8 mouse cellular contexts compared by ENCODE assay signal in genomic region chr16:35110410-35111142, GRCm38 (mm10). TPM values are rescaled to one million over a fixed set of nuclear protein-coding genes. Genes with fewer than 3 reads are reported as not detected.
DNase-seq lines count a peak whose midpoint lies in the region; ATAC-seq and TF ChIP-seq lines count a peak whose summit lies in the region.

No protein-coding gene starts in this region.

- H3K27ac ChIP-seq in embryonic facial prominence, embryonic 10.5 days (replicated peaks) = no peak overlapping the region
- no peak overlapping the region for H3K27ac ChIP-seq in kidney, adult 2 months (ENCODE audit: insufficient read depth, low read depth, low read length)
- no peak overlapping the region for H3K27ac ChIP-seq in limb, embryonic 11.5 days (replicated peaks; ENCODE audit: low read depth, low read length)

- no peak overlapping the region for H3K9ac ChIP-seq in limb, embryonic 11.5 days (ENCODE audit: low read length)

- peak; percentile 69 for DNase-seq in CD4-positive, CD25-positive, alpha-beta regulatory T cell, adult 2 months (ENCODE audit: low read depth, low spot score)
- DNase-seq in embryonic facial prominence, embryonic 10.5 days (ENCODE audit: low spot score) = peak; percentile 94
- peak; percentile 76 to 94 for DNase-seq in heart, adult 18-20 months
- peak; percentile 79 for DNase-seq in kidney, adult 2 months
- DNase-seq in limb, embryonic 11.5 days (ENCODE audit: low spot score) = peak; percentile 98
- peak; percentile 4 to 12 for DNase-seq in monocyte, adult 2 months (ENCODE audit: low read depth in 1 of 2, low spot score in 2 of 2)
- peak; percentile 27 to 37 for DNase-seq in spleen, postnatal 36 days (ENCODE audit: low spot score in 2 of 2)

- H3K4me2 ChIP-seq in limb, embryonic 11.5 days (ENCODE audit: low read depth, severe bottlenecking) = no peak overlapping the region

- no peaks in the 10 kb centered on the region for H3K27me3 ChIP-seq in embryonic facial prominence, embryonic 10.5 days (replicated peaks; ENCODE audit: low read depth, poor library complexity, severe bottlenecking)
- no peaks in the 10 kb centered on the region for H3K27me3 ChIP-seq in kidney, adult 2 months (replicated peaks; ENCODE audit: control insufficient read depth, insufficient read depth, low read length)
- no peaks in the 10 kb centered on the region for H3K27me3 ChIP-seq in limb, embryonic 11.5 days (ENCODE audit: control insufficient read depth, insufficient read depth, low read length)

- no peaks in the 10 kb centered on the region for H3K9me3 ChIP-seq in embryonic facial prominence, embryonic 10.5 days
- no peaks in the 10 kb centered on the region for H3K9me3 ChIP-seq in limb, embryonic 11.5 days (ENCODE audit: control insufficient read depth, low read length)

- H3K4me1 ChIP-seq in embryonic facial prominence, embryonic 10.5 days = peaks cover 58% of the 10 kb centered on the region
- no peaks in the 10 kb centered on the region for H3K4me1 ChIP-seq in kidney, adult 2 months (ENCODE audit: control insufficient read depth, insufficient read depth, low read length)
- H3K4me1 ChIP-seq in limb, embryonic 11.5 days (ENCODE audit: control insufficient read depth, insufficient read depth, low read length) = peaks cover 30% of the 10 kb centered on the region

- no peak overlapping the region for H3K4me3 ChIP-seq in embryonic facial prominence, embryonic 10.5 days
- no peak overlapping the region for H3K4me3 ChIP-seq in kidney, adult 2 months (ENCODE audit: insufficient read depth, low read depth, low read length)
- H3K4me3 ChIP-seq in limb, embryonic 11.5 days (ENCODE audit: low read depth, low read length) = no peak overlapping the region

- WGBS in embryonic facial prominence, embryonic 10.5 days = 31% methylated on average over 10 of the region's 10 CpGs
- WGBS in kidney, adult 2 months = 34% methylated on average over 10 of the region's 10 CpGs
- WGBS in limb, embryonic 11.5 days = 34% methylated on average over 10 of the region's 10 CpGs

- TF ChIP-seq POLR2A in kidney, adult 2 months (IDR thresholded peaks at IDR 0.05; ENCODE audit: low read depth, low read length) = no peak

- peak; percentile 98 for TF ChIP-seq CTCF in kidney, adult 2 months (conservative IDR thresholded peaks at IDR 0.05; ENCODE audit: insufficient read depth, insufficient read length, low read depth, low read length)

- no peak for ATAC-seq in CD4-positive, CD25-positive, alpha-beta regulatory T cell, adult 4 months
- peak; percentile 81 for ATAC-seq in limb, embryonic 11.5 days (ENCODE audit: insufficient number of reproducible peaks, low FRiP score, low TSS enrichment, low read depth)

- peaks cover 11% of the 10 kb centered on the region; the same call in 1 of the 2 replicates for H3K36me3 ChIP-seq in embryonic facial prominence, embryonic 10.5 days (replicated peaks)
- H3K36me3 ChIP-seq in kidney, adult 2 months (ENCODE audit: control insufficient read depth, insufficient read depth, low read length) = peaks cover 2% of the 10 kb centered on the region
- no peaks in the 10 kb centered on the region for H3K36me3 ChIP-seq in limb, embryonic 11.5 days (ENCODE audit: control insufficient read depth, insufficient read depth, low read length)

RNA-seq across cellular contexts. Expression of gene Adcy5, which starts 44.1 kb away (rescaled TPM):
- under 1 TPM; 0.08 to 0.14 TPM for polyA plus RNA-seq in CD4-positive, CD25-positive, alpha-beta regulatory T cell, adult 4 months (2017; shearing (Covaris generic))
- 0.48 and 0.70 TPM in 2 replicates for polyA plus RNA-seq in embryonic facial prominence, embryonic 10.5 days (2016; fragmentation: Nextera tagmentation; extraction: Ambion mirVana)
- 10 to 100 TPM; 48.4 to 52.4 TPM for total RNA-seq in heart, adult 18-20 months (2021)
- polyA plus RNA-seq in kidney, adult 2 months (2012; rRNA removed) = 5.7 and 7.6 TPM in 2 replicates
- polyA plus RNA-seq in limb, embryonic 11.5 days (2014; fragmentation: Nextera tagmentation; extraction: Ambion mirVana) = 1.5 and 1.6 TPM in 2 replicates

Comparison
In these comparisons a context has a peak if more than half of its experiments do, and no peak if none do; other contexts are left out.
1. DNase-seq: peak in every context shown above with its lines; median percentile 98 in limb, embryonic 11.5 days; 94 in embryonic facial prominence, embryonic 10.5 days; 85 in heart, adult 18-20 months; 79 in kidney, adult 2 months; 69 in CD4-positive, CD25-positive, alpha-beta regulatory T cell, adult 2 months; 32 in spleen, postnatal 36 days; 8 in monocyte, adult 2 months.